8 mouse cellular contexts compared by ENCODE assay signal in genomic region chr3:87617811-87618130, GRCm38 (mm10). TPM values are rescaled to one million over a fixed set of nuclear protein-coding genes. Genes with fewer than 3 reads are reported as not detected.
A peak's percentile ranks its signal among the peaks of the same experiment; 100 is the strongest.
DNase-seq lines count a peak whose midpoint lies in the region; ATAC-seq lines count a peak whose summit lies in the region.

No protein-coding gene starts in this region.

- H3K27me3 ChIP-seq in kidney, embryonic 15.5 days = no peaks in the 10 kb centered on the region
- no peaks in the 10 kb centered on the region for H3K27me3 ChIP-seq in hindbrain, embryonic 12.5 days
- no peaks in the 10 kb centered on the region for H3K27me3 ChIP-seq in midbrain, embryonic 13.5 days

- H3K36me3 ChIP-seq in kidney, embryonic 15.5 days = no peaks in the 10 kb centered on the region
- no peaks in the 10 kb centered on the region for H3K36me3 ChIP-seq in hindbrain, embryonic 12.5 days
- no peaks in the 10 kb centered on the region for H3K36me3 ChIP-seq in midbrain, embryonic 13.5 days

- H3K4me2 ChIP-seq in kidney, embryonic 15.5 days = peak overlapping the region; percentile 84
- H3K4me2 ChIP-seq in hindbrain, embryonic 12.5 days (replicated peaks) = peak overlapping the region; percentile 99
- peak overlapping the region; percentile 96 for H3K4me2 ChIP-seq in midbrain, embryonic 13.5 days (replicated peaks)

- peaks cover 44% of the 10 kb centered on the region for H3K4me1 ChIP-seq in kidney, embryonic 15.5 days
- H3K4me1 ChIP-seq in hindbrain, embryonic 12.5 days = peaks cover 35% of the 10 kb centered on the region
- peaks cover 55% of the 10 kb centered on the region for H3K4me1 ChIP-seq in midbrain, embryonic 13.5 days (replicated peaks)

- ATAC-seq in kidney, embryonic 15.5 days (replicated peaks; ENCODE audit: low FRiP score) = no peak
- ATAC-seq in hindbrain, embryonic 12.5 days (ENCODE audit: low FRiP score) = no peak
- no peak for ATAC-seq in midbrain, embryonic 13.5 days

- no peak for DNase-seq in kidney, adult 9 months
- peak; percentile 58 for DNase-seq in adipocyte (ENCODE audit: low spot score)
- DNase-seq in right cerebral cortex, postnatal 36 days (ENCODE audit: low spot score in 2 of 2) = no peak
- no peak for DNase-seq in Muller cell, postnatal 12 days (ENCODE audit: inconsistent ontology term)
- DNase-seq in urinary bladder, adult 2 months (ENCODE audit: low spot score) = no peak

- H3K9ac ChIP-seq in kidney, embryonic 15.5 days = peak overlapping the region; percentile 82
- peak overlapping the region; percentile 79 for H3K9ac ChIP-seq in hindbrain, embryonic 12.5 days
- peak overlapping the region; percentile 91 for H3K9ac ChIP-seq in midbrain, embryonic 13.5 days (replicated peaks)

- H3K27ac ChIP-seq in kidney, embryonic 15.5 days = peak overlapping the region; percentile 95
- H3K27ac ChIP-seq in hindbrain, embryonic 12.5 days = peak overlapping the region; percentile 89
- H3K27ac ChIP-seq in midbrain, embryonic 13.5 days = peak overlapping the region; percentile 93

- H3K9me3 ChIP-seq in kidney, embryonic 15.5 days (replicated peaks) = no peaks in the 10 kb centered on the region
- H3K9me3 ChIP-seq in hindbrain, embryonic 12.5 days (replicated peaks) = no peaks in the 10 kb centered on the region
- H3K9me3 ChIP-seq in midbrain, embryonic 13.5 days = no peaks in the 10 kb centered on the region

- WGBS in kidney, embryonic 15.5 days = 1% methylated on average over 6 of the region's 6 CpGs
- 1% methylated on average over 6 of the region's 6 CpGs for WGBS in hindbrain, embryonic 12.5 days
- WGBS in midbrain, embryonic 13.5 days = 1% methylated on average over 6 of the region's 6 CpGs

- peak overlapping the region; percentile 80 for H3K4me3 ChIP-seq in kidney, embryonic 15.5 days (replicated peaks)
- peak overlapping the region; percentile 59 for H3K4me3 ChIP-seq in hindbrain, embryonic 12.5 days
- H3K4me3 ChIP-seq in midbrain, embryonic 13.5 days (replicated peaks) = peak overlapping the region; percentile 79

RNA-seq across cellular contexts. Expression of gene Arhgef11, which starts 0.4 kb away (rescaled TPM):
- 17.4 and 17.8 TPM in 2 replicates for polyA plus RNA-seq in kidney, embryonic 15.5 days (2015; fragmentation: Nextera tagmentation; extraction: Ambion mirVana)
- 28.0 and 29.2 TPM in 2 replicates for polyA plus RNA-seq in hindbrain, embryonic 12.5 days (2016; fragmentation: Nextera tagmentation; extraction: Ambion mirVana)
- 24.6 and 27.0 TPM in 2 replicates for polyA plus RNA-seq in midbrain, embryonic 13.5 days (2015; fragmentation: Nextera tagmentation; extraction: Ambion mirVana)
- 22.2 and 25.5 TPM in 2 replicates for polyA plus RNA-seq in urinary bladder, adult 2 months (2012; rRNA removed)
